Mouse (Mus musculus): ENCODE data around the gene Urb1.

Urb1 gene

DNA sequence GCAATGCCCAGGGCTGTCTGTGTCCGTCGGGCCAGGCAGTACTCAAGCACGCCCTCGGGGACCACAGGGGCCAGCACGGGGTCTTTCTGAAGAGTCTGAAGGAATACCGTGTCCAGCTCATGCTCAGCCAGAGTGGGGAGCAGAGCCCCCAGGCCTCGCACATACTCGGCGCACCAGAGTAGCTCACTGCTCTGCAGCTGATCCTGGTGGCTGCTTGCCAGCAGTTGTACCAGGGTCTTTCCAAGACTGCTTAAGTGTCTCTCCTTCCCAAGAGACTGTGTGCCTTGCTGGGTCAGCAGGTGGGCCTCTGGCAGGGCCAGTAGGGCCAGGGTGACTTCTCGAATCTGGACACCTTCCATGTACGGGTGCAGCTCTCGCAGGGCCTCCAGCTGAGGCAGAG is 36.0 kb downstream of the Urb1 start:
- no peak for DNase-seq (ENCODE audit: low read depth, low spot score)

- DNase-seq (ENCODE audit: low read depth, low spot score): no peak
These were observed 43.2 kb downstream of the Urb1 start for GRCm38 (mm10) chr16:90766919-90767454.

DNA sequence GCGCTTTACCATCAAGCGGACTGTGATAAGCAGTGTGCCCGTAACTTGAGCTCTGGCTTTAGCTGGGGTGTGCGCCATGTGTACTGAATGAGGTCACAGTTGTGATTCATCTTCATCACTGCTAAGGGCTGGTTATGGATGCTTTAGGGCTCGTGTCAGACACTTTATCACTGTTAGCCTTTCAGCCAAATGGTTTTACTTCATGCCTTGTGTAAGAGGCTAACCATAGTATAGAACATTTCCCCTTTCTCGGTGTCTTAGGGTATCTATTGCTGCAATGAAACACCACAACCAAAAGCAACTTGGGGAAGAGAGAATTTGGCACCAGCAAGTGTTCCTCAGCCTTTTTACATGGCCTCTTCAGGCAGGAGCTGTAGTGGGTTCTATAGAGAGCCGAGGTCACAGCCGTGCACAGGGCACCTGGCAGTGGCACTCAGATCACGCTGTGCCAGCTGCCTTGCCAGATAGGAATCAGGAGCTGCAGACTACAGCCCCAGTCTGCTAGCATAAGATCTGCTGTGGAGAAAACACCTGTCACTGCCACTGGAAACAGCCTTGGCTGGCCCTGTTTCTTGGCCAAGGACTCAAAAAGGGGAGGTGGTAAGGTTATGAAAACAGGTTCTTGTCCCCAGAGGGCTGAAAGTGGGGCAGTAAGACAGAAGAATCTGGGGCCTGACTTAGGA is 44.9 kb downstream of the Urb1 start:
- DNase-seq (ENCODE audit: low read depth, low spot score): no peak

DNA sequence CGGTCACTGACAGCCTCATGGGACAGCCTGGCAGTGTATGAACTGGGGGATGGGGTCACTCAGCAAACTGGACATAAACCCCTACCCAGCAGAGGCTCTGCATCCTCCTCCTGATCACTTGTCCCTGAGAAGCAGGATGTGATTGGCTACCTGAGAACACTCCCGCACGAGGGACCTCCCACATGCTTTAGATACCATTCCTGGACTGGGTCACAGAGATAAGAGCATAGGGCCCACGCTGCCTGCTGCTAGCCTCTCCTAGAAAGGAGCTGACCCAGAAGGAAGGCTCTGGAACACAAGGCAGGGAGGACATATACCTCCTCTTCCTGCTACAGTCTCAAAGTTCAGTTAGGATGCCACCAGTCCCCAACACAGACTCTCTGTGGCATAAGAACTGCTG is 49.7 kb downstream of the Urb1 start:
- DNase-seq (ENCODE audit: low read depth, low spot score): no peak

- DNase-seq (ENCODE audit: low read depth, low spot score): no peak
These were observed 50.9 kb downstream of the Urb1 start for GRCm38 (mm10) chr16:90759335-90759734.

DNA sequence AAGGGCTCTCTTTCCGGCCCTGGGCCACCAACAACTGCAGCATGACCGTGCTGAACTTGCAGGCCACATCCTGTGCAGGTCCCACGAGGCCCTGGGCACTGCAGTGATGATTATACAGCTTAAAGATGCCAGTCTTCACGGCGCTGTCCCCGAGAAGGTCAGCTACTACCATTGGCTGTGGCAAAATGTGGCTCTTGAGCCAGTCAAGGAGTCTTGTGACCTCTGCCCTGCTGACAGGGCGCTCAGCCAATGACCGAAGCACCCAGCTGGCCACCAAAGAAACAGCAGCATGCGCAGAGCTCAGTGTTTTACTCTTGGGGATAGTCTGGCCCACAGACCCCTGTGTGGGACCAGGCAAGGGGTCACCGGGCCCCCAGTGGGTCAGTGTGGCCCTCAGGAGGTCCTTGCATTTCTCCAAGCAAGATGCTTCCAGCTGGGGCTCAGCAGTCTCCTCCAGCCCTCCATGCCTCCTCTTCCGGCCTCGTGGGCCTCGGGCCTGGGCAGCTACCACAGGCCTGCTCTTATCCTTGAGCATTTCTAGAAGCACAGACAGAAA is 56.7 kb downstream of the Urb1 start:
- no peak for DNase-seq (ENCODE audit: low read depth, low spot score)

DNA sequence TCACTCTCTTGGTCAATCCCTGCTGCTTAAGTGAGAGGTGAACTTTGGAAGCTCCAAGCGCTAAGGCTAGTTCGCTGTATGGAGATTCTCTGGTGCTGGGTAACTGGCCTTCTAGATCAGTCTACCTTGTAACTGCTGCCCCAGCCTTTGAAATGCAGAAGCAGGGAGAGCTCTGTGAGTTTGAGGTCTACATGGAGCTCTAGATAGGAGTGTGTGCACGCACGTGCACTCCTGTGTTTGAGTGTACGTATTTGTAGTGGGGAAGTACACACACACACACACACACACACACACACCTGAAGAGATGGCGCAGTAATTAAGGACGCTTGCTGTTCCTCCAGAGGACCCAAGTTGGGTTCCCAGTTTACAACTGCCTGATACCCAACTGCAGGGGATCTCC is 62.0 kb downstream of the Urb1 start:
- DNase-seq (ENCODE audit: low read depth, low spot score): no peak

DNA sequence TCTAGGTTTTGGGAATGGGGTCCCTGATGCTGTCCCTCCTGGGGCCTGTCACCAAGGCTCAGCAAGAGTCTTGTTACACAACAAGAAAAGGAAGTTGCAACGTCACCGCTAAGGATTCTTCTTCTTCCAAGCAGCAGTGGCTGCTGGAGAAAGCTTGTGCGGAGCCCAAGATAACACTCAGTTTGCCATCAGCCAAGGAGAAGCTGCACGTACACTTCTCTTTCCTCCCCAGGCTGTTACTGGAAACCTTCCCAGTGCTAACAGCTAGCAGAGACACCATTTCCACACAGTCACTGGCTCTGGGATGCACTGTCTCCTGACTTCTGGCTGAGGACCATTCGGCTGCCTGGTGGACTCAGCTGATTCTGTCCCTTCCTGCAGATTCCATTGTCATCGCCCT is 63.1 kb downstream of the Urb1 start:
- DNase-seq (ENCODE audit: low read depth, low spot score): no peak

DNA sequence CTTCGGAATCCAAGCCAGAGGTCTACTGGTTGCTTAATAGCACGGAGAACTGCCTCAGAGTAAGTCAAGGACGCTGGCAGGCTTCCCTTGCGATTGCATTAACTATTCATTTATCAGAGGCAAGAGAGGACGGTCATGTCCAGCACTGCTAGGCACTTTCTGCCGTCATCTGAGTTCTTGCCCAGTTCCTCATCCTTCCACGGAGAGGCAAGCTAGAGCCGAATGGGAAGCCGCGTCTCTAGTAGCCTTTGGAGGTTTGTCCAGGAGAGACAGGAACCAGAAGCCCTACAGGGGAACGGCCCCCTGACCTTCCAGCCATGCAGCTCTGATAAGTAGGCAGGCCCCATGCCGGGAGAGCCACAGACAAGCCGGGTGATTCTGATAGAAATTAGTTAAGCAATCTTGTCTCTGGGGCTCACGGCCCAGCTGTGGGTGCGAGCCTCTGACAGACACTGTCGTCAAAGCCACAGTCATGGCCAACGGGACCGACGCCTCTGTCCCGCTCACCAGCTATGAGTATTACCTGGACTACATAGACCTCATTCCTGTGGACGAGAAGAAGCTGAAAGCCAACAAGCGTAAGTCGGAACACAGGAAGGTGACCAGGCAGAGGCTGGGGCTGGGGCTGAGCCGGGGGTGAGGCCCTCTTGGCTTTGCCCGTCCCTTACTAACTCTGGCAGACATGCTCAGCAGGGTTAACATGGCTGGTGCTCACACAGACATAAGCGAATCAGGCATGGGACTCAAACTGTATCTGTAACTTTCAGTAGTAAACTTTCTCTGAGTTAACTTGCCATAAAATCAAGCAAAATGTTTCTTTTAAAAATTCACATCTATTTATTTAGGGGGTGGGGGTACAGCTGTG is 71.9 kb downstream of the Urb1 start, which contains the start of gene Mrap:
Gene Mrap, plus strand, starts transcription at position 116 of the 865 bp plus-strand sequence.
- DNase-seq (ENCODE audit: low read depth, low spot score): no peak

- no peak for DNase-seq (ENCODE audit: low read depth, low spot score)
These were observed 73.4 kb downstream of the Urb1 start for GRCm38 (mm10) chr16:90736672-90737270.

DNA sequence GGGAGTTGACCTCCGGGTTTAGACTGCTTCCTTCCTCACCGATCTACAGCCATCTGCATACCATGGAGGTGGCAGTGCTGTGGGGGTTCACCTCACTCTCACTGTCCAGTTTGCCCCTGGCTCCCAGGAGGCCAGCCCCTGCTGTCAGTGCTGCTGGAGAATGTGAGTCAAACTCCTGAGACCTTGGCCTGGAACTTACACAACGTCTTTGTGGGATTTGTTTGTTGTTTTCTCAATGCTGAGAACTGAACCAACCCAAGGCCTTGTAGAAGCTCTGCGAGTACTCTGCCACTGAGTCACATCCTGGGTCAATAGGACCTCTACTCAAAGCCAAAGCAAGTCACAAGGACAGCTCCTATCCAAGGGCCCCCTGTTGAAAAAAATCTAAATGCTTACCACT is 74.6 kb downstream of the Urb1 start:
- no peak for DNase-seq (ENCODE audit: low read depth, low spot score)

DNA sequence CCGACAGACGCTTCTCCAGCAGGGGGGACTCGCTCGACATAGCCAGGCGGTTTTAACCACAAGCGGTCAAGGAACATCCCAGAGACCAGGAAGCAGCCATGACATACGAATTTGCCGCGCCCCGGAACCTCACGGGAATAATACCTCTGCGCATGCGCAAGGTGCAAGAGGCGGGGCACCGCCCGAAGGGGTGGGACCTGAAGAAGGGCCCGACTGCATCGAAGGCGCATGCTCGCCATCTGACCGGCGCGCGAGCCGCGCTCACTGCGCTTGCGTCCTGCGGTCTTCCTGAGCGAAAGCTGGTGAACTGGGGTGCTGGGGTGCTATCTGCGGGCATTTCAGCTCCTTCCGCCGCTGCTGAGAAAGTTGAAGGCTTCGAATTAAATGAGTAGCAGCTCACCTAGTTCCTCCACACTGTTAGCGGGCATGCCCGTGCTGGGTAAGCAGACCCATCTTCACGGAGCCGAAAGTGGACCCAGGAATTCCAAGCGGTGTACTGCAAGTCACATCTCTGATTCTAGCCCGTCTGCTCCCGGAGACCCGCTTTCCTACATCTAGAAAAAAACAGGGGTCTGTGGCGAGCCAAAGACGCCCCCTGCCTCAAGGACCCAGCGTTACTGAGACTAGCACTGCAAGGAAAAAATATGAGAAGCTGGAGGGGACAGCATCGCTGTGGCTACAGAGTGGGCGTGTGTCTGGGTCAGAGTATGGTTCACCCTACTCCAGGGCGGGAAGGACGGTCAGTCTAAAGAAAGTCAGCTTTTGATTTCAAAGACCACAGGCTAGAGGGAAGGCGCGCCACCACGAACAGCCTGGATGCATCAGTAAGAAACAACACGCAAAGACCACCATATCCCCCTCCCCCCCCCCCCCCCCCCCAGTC is 82.7 kb downstream of the Urb1 start, which contains the start of gene Mis18a:
Gene Mis18a, minus strand, starts transcription at position 172 of the 883 bp plus-strand sequence.
- DNase-seq (ENCODE audit: low read depth, low spot score): peak; percentile 91

GRCm38 (mm10) chr16:90726600-90727227 is 83.5 kb downstream of the Urb1 start:
- DNase-seq (ENCODE audit: low read depth, low spot score): no peak

DNA sequence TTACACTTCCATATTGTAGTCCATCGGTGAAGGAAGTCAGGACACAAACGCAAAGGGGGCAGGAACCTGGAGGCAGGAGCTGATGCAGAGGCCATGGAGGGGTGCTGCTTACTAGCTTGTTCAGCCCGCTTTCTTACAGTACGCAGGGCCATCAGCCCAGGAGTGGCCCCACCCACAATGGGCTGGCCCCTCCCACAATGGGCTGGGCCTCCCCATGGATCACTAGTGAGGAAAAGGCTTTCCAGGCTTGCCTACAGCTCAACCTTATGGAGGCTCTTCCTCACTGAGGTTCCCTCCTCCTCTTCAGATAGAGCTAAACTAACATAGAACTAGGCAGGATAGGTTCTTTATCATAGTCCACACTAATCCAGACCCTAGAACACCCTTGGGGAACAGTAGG is 86.2 kb downstream of the Urb1 start:
- DNase-seq (ENCODE audit: low read depth, low spot score): no peak

DNA sequence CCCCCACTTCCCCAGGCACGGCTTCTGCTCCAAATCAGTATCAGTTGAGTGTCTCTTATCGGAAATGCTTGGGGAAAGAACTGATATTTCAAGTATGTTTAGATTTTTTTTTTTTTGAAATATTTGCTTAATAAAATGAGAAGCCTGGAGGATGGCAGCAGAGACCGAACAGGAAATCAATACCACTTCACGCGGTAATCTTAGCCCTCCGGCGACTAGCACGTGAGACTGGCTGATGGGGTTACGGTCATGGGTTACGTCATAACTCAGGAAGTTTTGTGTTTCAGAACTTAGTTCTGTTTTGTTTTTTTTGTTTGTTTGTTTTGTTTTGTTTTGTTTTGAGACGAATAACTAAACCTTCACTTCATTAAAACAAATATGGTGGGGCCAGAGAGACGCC is 99.9 kb downstream of the Urb1 start:
- no peak for DNase-seq (ENCODE audit: low read depth, low spot score)

GRCm38 (mm10) chr16:90709711-90710289 is 100.4 kb downstream of the Urb1 start:
- DNase-seq (ENCODE audit: low read depth, low spot score): peak; percentile 34

- no peak for DNase-seq (ENCODE audit: low read depth, low spot score)
These were observed 103.9 kb downstream of the Urb1 start for GRCm38 (mm10) chr16:90706279-90706678.

DNA sequence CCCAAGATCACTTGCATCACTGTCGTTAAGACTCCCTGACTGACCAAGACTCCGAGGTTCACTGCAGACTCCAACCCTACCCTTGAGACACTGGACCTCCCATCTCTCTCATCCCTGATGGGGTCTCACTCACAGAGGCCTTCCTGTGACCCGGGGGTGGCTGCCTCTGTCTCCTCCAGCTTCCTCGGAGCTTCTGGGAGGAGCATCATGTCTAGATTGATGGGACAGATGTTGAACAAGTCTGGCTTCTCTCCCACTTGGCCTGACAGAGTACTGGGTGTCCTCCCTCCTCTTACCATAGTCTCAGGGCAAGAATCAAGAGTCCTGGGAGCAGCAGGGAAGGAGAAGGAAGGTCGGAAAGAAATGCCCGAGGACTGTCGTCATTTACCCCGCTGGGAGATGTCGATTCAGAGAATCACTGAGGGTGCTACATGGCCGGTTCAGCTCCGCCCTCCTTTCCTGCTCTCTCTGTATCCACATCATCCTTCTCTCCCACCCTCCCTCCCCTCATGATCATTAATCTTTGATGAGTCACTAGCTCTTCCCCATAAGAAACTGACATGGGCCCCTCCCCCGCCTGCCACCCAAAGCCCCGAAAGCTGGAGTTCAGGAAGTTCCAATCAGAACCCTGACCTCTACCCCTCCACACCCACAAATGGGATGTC is 105.9 kb downstream of the Urb1 start:
- DNase-seq (ENCODE audit: low read depth, low spot score): no peak

- DNase-seq (ENCODE audit: low read depth, low spot score): no peak
These were observed 106.6 kb downstream of the Urb1 start for GRCm38 (mm10) chr16:90703646-90704045.
